Mouse (Mus musculus): ENCODE measurements around the gene Homez. TPM values are rescaled to one million over a fixed set of nuclear protein-coding genes. Genes with fewer than 3 reads are reported as not detected.

Gene Homez
- 5.3 and 8.0 TPM in 2 replicates for polyA plus RNA-seq (2015; fragmentation: Nextera tagmentation; extraction: Ambion mirVana)

GRCm38 (mm10) chr14:54870861-54871260, at the start of gene Homez:
Gene Homez, minus strand, starts transcription at chr14:54870961.
- ATAC-seq (ENCODE audit: extremely low read depth, insufficient number of reproducible peaks, low FRiP score, low TSS enrichment): no peak
- Histone ChIP-seq H3K36me3 (no peaks in the 10 kb centered on the region), H3K27ac (replicated peaks) (no peak within 1 kb of the TSS), H3K9me3 (no peaks in the 10 kb centered on the region), H3K4me3 (no peak within 1 kb of the TSS), H3K4me2 (no peak within 1 kb of the TSS), H3K27me3 (replicated peaks) (peaks cover 3% of the 10 kb centered on the region; the same call in 1 of the 2 replicates), H3K9ac (no peak within 1 kb of the TSS), H3K4me1 (peaks cover 6% of the 10 kb centered on the region)
- 78% methylated on average over 5 of the region's 5 CpGs for WGBS

GRCm38 (mm10) chr14:54920076-54920685, 49.4 kb upstream of the Homez start:
- H3K36me3 ChIP-seq: peaks cover 67% of the 10 kb centered on the region
- H3K27ac ChIP-seq (replicated peaks): no peak overlapping the region
- H3K4me2 ChIP-seq: no peak overlapping the region
- no peak for ATAC-seq (ENCODE audit: extremely low read depth, insufficient number of reproducible peaks, low FRiP score, low TSS enrichment)
- H3K4me3 ChIP-seq: no peak overlapping the region
- peaks cover 3% of the 10 kb centered on the region for H3K27me3 ChIP-seq (replicated peaks)
- no peaks in the 10 kb centered on the region; the same call in 1 of the 2 replicates for H3K9me3 ChIP-seq
- no peak overlapping the region for H3K9ac ChIP-seq
- peaks cover 17% of the 10 kb centered on the region for H3K4me1 ChIP-seq
- 86% methylated on average over 16 of the region's 16 CpGs for WGBS

- WGBS: 15% methylated on average over 10 of the region's 10 CpGs
- Histone ChIP-seq H3K9me3 (no peaks in the 10 kb centered on the region), H3K36me3 (peaks cover 48% of the 10 kb centered on the region), H3K27ac (replicated peaks) (peak overlapping the region; percentile 74; the same call in 1 of the 2 replicates), H3K4me2 (peak overlapping the region; percentile 94), H3K27me3 (replicated peaks) (peaks cover 4% of the 10 kb centered on the region; the same call in 1 of the 2 replicates), H3K4me1 (peaks cover 29% of the 10 kb centered on the region), H3K9ac (peak overlapping the region; percentile 91), H3K4me3 (peak overlapping the region; percentile 77)
- no peak for ATAC-seq (ENCODE audit: extremely low read depth, insufficient number of reproducible peaks, low FRiP score, low TSS enrichment)
Observed at GRCm38 (mm10) chr14:54913343-54913742, 42.6 kb upstream of the Homez start.

GRCm38 (mm10) chr14:54912886-54913285, 42.1 kb upstream of the Homez start, which contains the start of gene Slc22a17:
Gene Slc22a17, minus strand, starts transcription at chr14:54913132.
- Histone ChIP-seq H3K4me3 (peak within 1 kb of the TSS; percentile 77), H3K27ac (replicated peaks) (peak within 1 kb of the TSS; percentile 74), H3K27me3 (replicated peaks) (peaks cover 4% of the 10 kb centered on the region; the same call in 1 of the 2 replicates), H3K4me1 (peaks cover 29% of the 10 kb centered on the region), H3K4me2 (peak within 1 kb of the TSS; percentile 94), H3K9me3 (no peaks in the 10 kb centered on the region), H3K9ac (peak within 1 kb of the TSS; percentile 91), H3K36me3 (peaks cover 49% of the 10 kb centered on the region)
- peak; percentile 28; the same call in 1 of the 2 replicates for ATAC-seq (ENCODE audit: extremely low read depth, insufficient number of reproducible peaks, low FRiP score, low TSS enrichment)
- 1% methylated on average over 26 of the region's 28 CpGs for WGBS

- peak; percentile 18; the same call in 1 of the 2 replicates for ATAC-seq (ENCODE audit: extremely low read depth, insufficient number of reproducible peaks, low FRiP score, low TSS enrichment)
- 2% methylated on average over 59 of the region's 69 CpGs for WGBS
- Histone ChIP-seq H3K27ac (replicated peaks) (peak overlapping the region; percentile 74), H3K36me3 (peaks cover 50% of the 10 kb centered on the region), H3K9ac (peak overlapping the region; percentile 91), H3K4me3 (peak overlapping the region; percentile 77), H3K27me3 (replicated peaks) (peaks cover 4% of the 10 kb centered on the region; the same call in 1 of the 2 replicates), H3K4me1 (peaks cover 29% of the 10 kb centered on the region), H3K4me2 (peak overlapping the region; percentile 94), H3K9me3 (no peaks in the 10 kb centered on the region)
Observed at GRCm38 (mm10) chr14:54912109-54912850, 41.5 kb upstream of the Homez start.

- Histone ChIP-seq H3K9me3 (no peaks in the 10 kb centered on the region), H3K4me1 (peaks cover 28% of the 10 kb centered on the region), H3K9ac (peak overlapping the region; percentile 42; the same call in 1 of the 2 replicates), H3K27me3 (replicated peaks) (peaks cover 4% of the 10 kb centered on the region; the same call in 1 of the 2 replicates), H3K4me3 (no peak overlapping the region), H3K27ac (replicated peaks) (no peak overlapping the region), H3K4me2 (no peak overlapping the region), H3K36me3 (peaks cover 63% of the 10 kb centered on the region)
- WGBS: 69% methylated on average over 7 of the region's 7 CpGs
- no peak for ATAC-seq (ENCODE audit: extremely low read depth, insufficient number of reproducible peaks, low FRiP score, low TSS enrichment)
Observed at GRCm38 (mm10) chr14:54908682-54909081, 37.9 kb upstream of the Homez start.

- H3K4me1 ChIP-seq: peaks cover 4% of the 10 kb centered on the region
- no peak overlapping the region for H3K4me3 ChIP-seq
- no peak overlapping the region for H3K27ac ChIP-seq (replicated peaks)
- peaks cover 57% of the 10 kb centered on the region for H3K36me3 ChIP-seq
- no peaks in the 10 kb centered on the region for H3K9me3 ChIP-seq
- H3K27me3 ChIP-seq (replicated peaks): no peaks in the 10 kb centered on the region
- no peak for ATAC-seq (ENCODE audit: extremely low read depth, insufficient number of reproducible peaks, low FRiP score, low TSS enrichment)
- H3K9ac ChIP-seq: no peak overlapping the region
- H3K4me2 ChIP-seq: no peak overlapping the region
- WGBS: 84% methylated on average over 4 of the region's 4 CpGs
Observed at GRCm38 (mm10) chr14:54903641-54904040, 32.9 kb upstream of the Homez start.

- H3K4me2 ChIP-seq: no peak overlapping the region
- 2% methylated on average over 3 of the region's 3 CpGs for WGBS
- no peak for ATAC-seq (ENCODE audit: extremely low read depth, insufficient number of reproducible peaks, low FRiP score, low TSS enrichment)
- peak overlapping the region; percentile 45 for H3K27ac ChIP-seq (replicated peaks)
- H3K9ac ChIP-seq: no peak overlapping the region
- peaks cover 29% of the 10 kb centered on the region for H3K4me1 ChIP-seq
- H3K4me3 ChIP-seq: no peak overlapping the region
- H3K9me3 ChIP-seq: no peaks in the 10 kb centered on the region
- H3K27me3 ChIP-seq (replicated peaks): no peaks in the 10 kb centered on the region
- peaks cover 57% of the 10 kb centered on the region for H3K36me3 ChIP-seq
Observed at GRCm38 (mm10) chr14:54900383-54900782, 29.6 kb upstream of the Homez start.

GRCm38 (mm10) chr14:54897445-54897844, 26.7 kb upstream of the Homez start:
- H3K9me3 ChIP-seq: no peaks in the 10 kb centered on the region
- H3K36me3 ChIP-seq: peaks cover 42% of the 10 kb centered on the region
- peaks cover 40% of the 10 kb centered on the region for H3K4me1 ChIP-seq
- H3K4me3 ChIP-seq: no peak overlapping the region
- no peak for ATAC-seq (ENCODE audit: extremely low read depth, insufficient number of reproducible peaks, low FRiP score, low TSS enrichment)
- no peak overlapping the region for H3K4me2 ChIP-seq
- no peaks in the 10 kb centered on the region for H3K27me3 ChIP-seq (replicated peaks)
- H3K27ac ChIP-seq (replicated peaks): peak overlapping the region; percentile 44
- peak overlapping the region; percentile 8; the same call in 1 of the 2 replicates for H3K9ac ChIP-seq
- 43% methylated on average over 2 of the region's 2 CpGs for WGBS

- Histone ChIP-seq H3K27me3 (replicated peaks) (no peaks in the 10 kb centered on the region), H3K4me2 (peak overlapping the region; percentile 85), H3K4me3 (peak overlapping the region; percentile 94), H3K4me1 (peaks cover 36% of the 10 kb centered on the region), H3K9me3 (no peaks in the 10 kb centered on the region), H3K36me3 (peaks cover 42% of the 10 kb centered on the region), H3K27ac (replicated peaks) (peak overlapping the region; percentile 96), H3K9ac (peak overlapping the region; percentile 100)
- ATAC-seq (ENCODE audit: extremely low read depth, insufficient number of reproducible peaks, low FRiP score, low TSS enrichment): peak; percentile 68
- 1% methylated on average over 45 of the region's 54 CpGs for WGBS
Observed at GRCm38 (mm10) chr14:54894296-54895151, 23.8 kb upstream of the Homez start.

All from heart, embryonic 13.5 days (tissue).